Mouse (Mus musculus) testis, postnatal 10 days (tissue): ENCODE measurements around the gene Cyp2a4.
"Not testable (repeated sequence)": the region's sequence is repeated elsewhere in the genome, so short reads cannot be mapped to it uniquely, and the experiment has no call there.

ENCODE experiments used
- DNase-seq: peaks from one replicate; pipeline ENCODE4 v3.0.0; 2021; ENCODE audit warnings: low spot score

Cyp2a4 gene

GRCm38 (mm10) chr7:26306926-26307325 is at the start of gene Cyp2a4:
Gene Cyp2a4, plus strand, starts transcription at chr7:26307169.
- not testable (repeated sequence) for DNase-seq

GRCm38 (mm10) chr7:26260034-26260433 is 46.9 kb upstream of the Cyp2a4 start, which contains the start of gene Vmn1r184:
Gene Vmn1r184, plus strand, starts transcription at chr7:26260334.
- DNase-seq, result not testable (repeated sequence)

GRCm38 (mm10) chr7:26303429-26304166 is 3.4 kb upstream of the Cyp2a4 start:
- DNase-seq, result not testable (repeated sequence)

- not testable (repeated sequence) for DNase-seq
Measured at GRCm38 (mm10) chr7:26311786-26312185, 4.8 kb downstream of the Cyp2a4 start.

- DNase-seq, result not testable (repeated sequence)
Measured at GRCm38 (mm10) chr7:26315194-26315593, 8.2 kb downstream of the Cyp2a4 start.

- not testable (repeated sequence) for DNase-seq
Measured at GRCm38 (mm10) chr7:26315809-26316208, 8.8 kb downstream of the Cyp2a4 start.

GRCm38 (mm10) chr7:26320361-26320760 is 13.4 kb downstream of the Cyp2a4 start:
- not testable (repeated sequence) for DNase-seq

- not testable (repeated sequence) for DNase-seq
Measured at GRCm38 (mm10) chr7:26350177-26350576, 43.2 kb downstream of the Cyp2a4 start.

GRCm38 (mm10) chr7:26352258-26352657 is 45.3 kb downstream of the Cyp2a4 start:
- not testable (repeated sequence) for DNase-seq

GRCm38 (mm10) chr7:26356719-26357118 is 49.8 kb downstream of the Cyp2a4 start:
- not testable (repeated sequence) for DNase-seq
